Mouse (Mus musculus) left cerebral cortex, postnatal 10 days (tissue): ENCODE data around the gene Asb8. TPM values are rescaled to one million over a fixed set of nuclear protein-coding genes. Genes with fewer than 3 reads are reported as not detected.
A peak's percentile ranks its signal among the peaks of the same experiment; 100 is the strongest.

Source experiments
- DNase-seq, 2 experiments: peaks; one replicate each; pipeline ENCODE4 v3.0.0; 2021 to 2022; ENCODE audit warnings: low spot score in 2 of 2, mixed read lengths in 1 of 2; ENCODE audit errors: extremely low spot score in 1 of 2
- intact Hi-C: fragments of 180-260 bp; cut with DNase I; formaldehyde crosslinking; loops from one replicate; pipeline ENCODE4 v1.15.1; 2025
- total RNA-seq, 2 experiments: library from RNA; stranded (reverse); gene quantifications; 2 replicates each; pipeline ENCODE4 v1.2.3; 2021

Asb8 gene
- total RNA-seq, 2 experiments from 2014 or later = 36.2 to 41.8 TPM

DNA sequence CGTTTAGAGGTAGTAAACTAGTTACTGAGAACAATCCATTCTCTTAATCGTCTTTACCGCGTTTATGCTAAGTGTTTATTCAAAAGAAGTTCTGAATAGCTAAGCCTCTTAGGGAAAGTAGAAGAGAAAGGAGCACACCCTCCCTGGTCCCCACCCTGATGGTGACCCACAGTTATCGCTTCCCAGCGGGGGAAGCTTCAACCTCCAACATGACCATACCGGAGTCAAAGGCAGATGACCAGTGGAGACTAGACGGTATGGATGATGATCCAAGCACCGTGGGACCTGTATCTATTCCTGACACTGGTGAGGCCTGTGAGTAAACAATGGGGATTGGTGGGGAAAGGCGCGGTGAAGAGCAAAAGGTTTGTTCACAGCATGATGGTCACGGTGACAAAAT is 70.5 kb downstream of the Asb8 start:
- intact Hi-C loops = loop anchor here (5.0 kb wide), 2 partner anchors 52 to 77 kb away; no protein-coding TSS in a partner anchor
- no peak for DNase-seq

DNA sequence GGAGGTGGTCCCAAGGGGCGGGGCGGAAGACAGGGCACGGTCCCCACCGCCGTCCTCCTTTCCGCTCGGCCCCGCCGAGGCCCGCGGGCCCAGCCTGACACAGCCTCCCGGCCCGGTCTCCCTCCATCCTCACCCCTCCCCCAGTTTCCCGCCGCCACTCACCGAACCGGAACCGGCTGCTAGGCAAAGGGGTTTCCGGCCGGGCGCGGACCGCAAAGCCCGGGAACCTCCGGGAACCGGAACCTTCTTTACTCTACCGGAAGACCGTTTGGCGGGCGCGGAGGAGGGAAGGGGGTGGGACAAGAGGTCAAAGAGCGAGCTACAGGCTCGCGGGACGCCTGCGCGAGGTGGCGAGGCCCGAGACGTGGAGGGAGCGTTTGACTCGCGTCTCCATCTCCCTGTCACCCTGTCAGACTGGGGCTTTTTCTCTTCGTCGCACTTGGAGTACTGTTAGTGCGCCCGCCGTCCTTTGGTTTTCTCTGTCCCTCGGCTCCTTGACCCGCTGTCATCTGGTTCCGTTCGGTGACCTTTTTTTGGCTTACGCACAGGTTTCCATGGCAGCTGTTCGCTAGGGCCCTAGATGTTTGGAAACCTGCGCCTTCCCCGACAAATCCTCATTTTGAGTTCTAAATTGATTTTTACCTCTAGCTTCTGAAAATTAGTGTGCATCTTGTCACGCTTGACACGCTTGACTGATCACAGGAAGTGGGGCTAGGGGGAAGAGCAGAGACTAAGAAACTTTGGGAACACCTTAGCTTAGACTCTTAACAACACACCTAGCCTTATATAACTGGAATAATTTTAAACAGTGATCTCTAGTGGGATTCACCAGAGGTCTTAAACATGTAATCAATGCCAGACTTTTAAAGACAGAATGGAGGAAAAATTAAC is 72.1 kb downstream of the Asb8 start, which contains the start of gene Senp1:
Gene Senp1 (minus strand): TSS at position 624 of the 891 bp plus-strand sequence.
- intact Hi-C loops = loop anchor here (5.0 kb wide), 2 partner anchors 54 to 79 kb away; no protein-coding TSS in a partner anchor
- DNase-seq = peak; percentile 84 to 94

DNA sequence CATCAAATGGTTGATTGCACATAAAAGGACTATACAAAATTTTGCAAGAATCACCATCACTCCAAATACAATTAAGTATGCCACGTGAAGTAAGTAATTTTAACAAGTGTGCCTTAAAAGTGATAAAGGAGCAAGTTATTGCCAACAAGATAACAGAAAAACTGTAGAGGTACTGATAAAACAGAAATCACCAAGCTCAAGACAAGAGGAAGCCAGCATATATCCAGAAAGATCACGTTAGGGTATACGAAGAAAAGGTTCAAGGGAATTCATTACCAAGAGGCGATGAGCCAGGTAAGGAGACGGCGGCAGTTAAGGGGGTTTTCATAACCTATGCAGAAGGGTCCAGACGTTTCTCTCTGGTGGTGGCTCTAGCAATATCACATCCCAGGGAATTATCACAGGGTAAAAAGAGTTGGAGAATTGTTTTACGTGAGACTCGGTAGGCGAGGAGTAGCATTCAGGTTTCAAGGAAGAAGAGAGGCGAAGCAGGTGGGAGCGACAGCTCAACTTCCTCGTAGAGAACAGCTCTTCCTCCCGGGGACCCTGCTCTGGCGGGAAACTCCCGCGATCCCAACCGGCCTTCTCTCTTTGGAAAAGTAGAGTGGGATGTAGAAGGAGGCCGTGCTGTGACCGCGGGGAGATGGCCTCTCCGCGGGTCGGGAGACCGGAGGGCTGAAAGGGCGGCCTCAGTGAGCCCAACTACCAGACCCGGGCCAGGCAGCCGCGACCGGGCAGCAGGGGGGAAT is 72.9 kb downstream of the Asb8 start, which contains the start of gene Pfkm:
Gene Pfkm (plus strand): TSS at position 218 of the 749 bp plus-strand sequence.
- intact Hi-C loops = loop anchor here (5.0 kb wide), 2 partner anchors 55 to 80 kb away; no protein-coding TSS in a partner anchor
- no peak for DNase-seq

DNA sequence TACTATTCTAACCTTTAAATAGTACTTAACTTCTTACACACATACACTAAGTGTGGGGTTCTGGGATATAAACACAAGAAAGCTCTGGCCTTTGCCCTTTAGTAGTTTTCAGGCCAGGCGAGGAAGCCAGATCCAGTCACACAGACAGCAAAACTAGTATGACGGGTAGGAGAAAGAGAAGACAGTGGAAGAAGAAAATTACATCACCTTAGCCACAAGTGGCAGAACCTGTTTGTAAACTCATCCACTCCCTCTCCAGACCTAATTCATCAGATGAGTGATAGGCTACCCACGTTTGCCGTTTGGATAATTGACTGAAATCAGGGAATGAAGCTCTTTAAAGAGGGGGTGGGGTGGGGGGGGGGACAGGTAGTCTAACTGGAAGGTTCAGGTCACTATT is 73.6 kb downstream of the Asb8 start:
- intact Hi-C loops = loop anchor here (5.0 kb wide), 2 partner anchors 55 to 80 kb away; no protein-coding TSS in a partner anchor
- DNase-seq = no peak

DNA sequence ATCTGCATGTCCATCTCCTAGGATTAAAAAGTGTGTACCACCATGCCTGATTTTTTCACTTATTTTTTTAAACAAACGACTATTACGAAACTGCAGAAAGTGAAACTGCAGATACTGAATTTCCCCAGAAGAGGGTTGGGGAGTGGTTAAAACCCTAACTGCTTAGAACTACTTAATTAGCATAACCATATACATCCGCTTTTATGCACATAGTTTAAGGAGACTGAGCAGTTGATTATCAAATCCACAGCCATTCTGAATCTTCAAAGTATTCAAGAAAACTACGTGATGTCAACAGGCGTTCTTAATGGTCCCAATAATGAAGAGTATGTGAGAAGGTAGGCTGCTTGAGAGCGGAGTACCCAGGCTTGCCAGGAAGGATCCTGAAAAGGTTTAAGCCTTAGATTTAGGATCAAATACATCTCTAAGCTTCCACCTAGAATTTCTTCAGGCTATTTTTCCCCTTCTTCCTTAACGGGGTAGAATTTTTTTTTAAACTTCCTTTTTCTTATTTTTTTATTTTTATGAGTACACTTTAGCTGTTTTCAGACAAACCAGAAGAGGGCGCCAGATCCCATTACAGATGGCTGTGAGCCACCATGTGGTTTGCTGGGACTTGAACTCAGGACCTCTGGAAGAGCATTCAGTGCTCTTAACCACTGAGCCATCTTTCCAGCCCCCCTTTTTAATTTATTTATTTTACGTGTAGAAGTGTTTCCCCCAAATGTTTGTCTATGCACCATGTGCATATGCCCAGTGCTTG is 75.8 kb downstream of the Asb8 start:
- DNase-seq = no peak
- intact Hi-C loops = loop anchor here (5.0 kb wide), 2 partner anchors 58 to 83 kb away; no protein-coding TSS in a partner anchor

DNA sequence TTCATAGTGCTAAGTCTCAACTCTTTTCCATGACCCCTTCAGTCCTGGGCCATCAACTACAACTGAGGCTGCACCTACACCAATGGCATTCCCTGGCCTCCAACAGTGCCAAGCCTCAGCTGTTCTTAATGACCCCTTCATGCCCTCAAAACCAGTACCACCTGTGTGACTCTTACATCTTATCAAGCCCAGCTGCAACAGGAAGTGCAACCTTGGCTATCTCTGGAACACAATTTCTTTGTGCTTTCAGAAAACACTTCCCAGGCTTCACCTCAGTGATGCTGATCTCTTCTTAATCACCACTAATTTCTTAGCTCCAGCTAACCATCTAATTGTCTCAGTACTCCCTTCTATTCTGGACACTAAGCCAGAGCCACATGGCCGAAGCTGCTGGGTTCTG is 76.5 kb downstream of the Asb8 start:
- intact Hi-C loops = no loop called here
- DNase-seq = no peak

Other genes with a start within 250 kb of the Asb8 start
- gene Tmem106c, start 201.4 kb downstream of the Asb8 start, total RNA-seq = 10 to 100 TPM; 13.0 to 17.2 TPM
- 1 to 10 TPM in 1 of 2 experiments, under 1 TPM in 1; 0.63 to 1.1 TPM for gene Col2a1, start 160.9 kb downstream of the Asb8 start, total RNA-seq
- gene Pfkm, start 73.0 kb downstream of the Asb8 start, total RNA-seq = 100 to 1,000 TPM; 267 to 286 TPM
- 10 to 100 TPM; 13.6 to 14.1 TPM for gene Senp1, start 71.9 kb downstream of the Asb8 start, total RNA-seq
- gene Ccdc184, start 1.5 kb upstream of the Asb8 start, total RNA-seq = 10 to 100 TPM; 43.7 to 49.0 TPM
- not detected for gene Olfr288, start 29.9 kb upstream of the Asb8 start, total RNA-seq
- gene Gm44579, start 55.4 kb upstream of the Asb8 start, total RNA-seq = not detected
- gene Olfr287, start 55.4 kb upstream of the Asb8 start, total RNA-seq = 1 to 10 TPM in 1 of 2 experiments, not detected in 1; 1.6 TPM
- not detected for gene Olfr286, start 68.8 kb upstream of the Asb8 start, total RNA-seq
- gene H1fnt, start 91.7 kb upstream of the Asb8 start, total RNA-seq = not detected
- 1 to 10 TPM; 8.7 to 8.9 TPM for gene Zfp641, start 130.5 kb upstream of the Asb8 start, total RNA-seq
- gene Olfr285, start 151.7 kb upstream of the Asb8 start, total RNA-seq = not detected
- gene Olfr284, start 175.4 kb upstream of the Asb8 start, total RNA-seq = not detected
- gene Olfr283, start 215.3 kb upstream of the Asb8 start, total RNA-seq = not detected